Mouse (Mus musculus): ENCODE results near the gene Qtrt2. TPM values are rescaled to one million over a fixed set of nuclear protein-coding genes. Genes with fewer than 3 reads are reported as not detected.

Qtrt2 gene
- polyA plus RNA-seq, 1 experiment from 2014 or later = 9.3 TPM

- no peak for DNase-seq (ENCODE audit: low spot score)
Observed at GRCm38 (mm10) chr16:43890005-43890336, 36.6 kb downstream of the Qtrt2 start.

GRCm38 (mm10) chr16:43889208-43890004 lies 37.2 kb downstream of the Qtrt2 start, which contains the start of gene Ccdc191:
Gene Ccdc191, plus strand, starts transcription at chr16:43889800.
- peaks cover 6% of the 10 kb centered on the region; the same call in 1 of the 2 replicates for H3K4me1 ChIP-seq (ENCODE audit: insufficient read depth, low read depth, low read length)
- H3K4me2 ChIP-seq (replicated peaks; ENCODE audit: low read depth, low read length) = peak within 1 kb of the TSS; percentile 63
- peak within 1 kb of the TSS; percentile 55 for H3K27ac ChIP-seq (ENCODE audit: low read length)
- ATAC-seq (peak; percentile 100), DNase-seq (ENCODE audit: low spot score) (peak; percentile 100)
- no peaks in the 10 kb centered on the region for H3K27me3 ChIP-seq (replicated peaks; ENCODE audit: insufficient read depth, low read length)
- WGBS = under 1% methylated on average over 33 of the region's 33 CpGs
- no peaks in the 10 kb centered on the region for H3K9me3 ChIP-seq (ENCODE audit: low read length)
- H3K9ac ChIP-seq (replicated peaks; ENCODE audit: low read depth) = peak within 1 kb of the TSS; percentile 69
- H3K36me3 ChIP-seq (ENCODE audit: insufficient read depth, low read length) = no peaks in the 10 kb centered on the region
- H3K4me3 ChIP-seq (ENCODE audit: low read depth, low read length) = peak within 1 kb of the TSS; percentile 58
- no peak for TF ChIP-seq CTCF (IDR thresholded peaks at IDR 0.05)
- TF ChIP-seq EP300 (IDR thresholded peaks at IDR 0.05) = peak; percentile 51

More at GRCm38 (mm10) chr16:43890005-43890336, 36.6 kb downstream of the Qtrt2 start:
- peak overlapping the region; percentile 47 for H3K27ac ChIP-seq (ENCODE audit: low read length)
- H3K4me3 ChIP-seq (ENCODE audit: low read depth, low read length) = peak overlapping the region; percentile 58
- peak; percentile 95 for ATAC-seq
- no peaks in the 10 kb centered on the region for H3K36me3 ChIP-seq (ENCODE audit: insufficient read depth, low read length)
- H3K4me1 ChIP-seq (ENCODE audit: insufficient read depth, low read depth, low read length) = peaks cover 6% of the 10 kb centered on the region; the same call in 1 of the 2 replicates
- peak overlapping the region; percentile 69 for H3K9ac ChIP-seq (replicated peaks; ENCODE audit: low read depth)
- 2% methylated on average over 9 of the region's 9 CpGs for WGBS
- H3K4me2 ChIP-seq (replicated peaks; ENCODE audit: low read depth, low read length) = peak overlapping the region; percentile 63
- no peaks in the 10 kb centered on the region for H3K9me3 ChIP-seq (ENCODE audit: low read length)
- TF ChIP-seq EP300 (IDR thresholded peaks at IDR 0.05) = no peak
- TF ChIP-seq CTCF (IDR thresholded peaks at IDR 0.05) = peak; percentile 66
- H3K27me3 ChIP-seq (replicated peaks; ENCODE audit: insufficient read depth, low read length) = no peaks in the 10 kb centered on the region

- Histone ChIP-seq H3K4me1 (ENCODE audit: insufficient read depth, low read depth, low read length) (no peaks in the 10 kb centered on the region), H3K36me3 (ENCODE audit: insufficient read depth, low read length) (no peaks in the 10 kb centered on the region), H3K9me3 (ENCODE audit: low read length) (no peaks in the 10 kb centered on the region), H3K4me2 (replicated peaks; ENCODE audit: low read depth, low read length) (no peak overlapping the region), H3K4me3 (ENCODE audit: low read depth, low read length) (no peak overlapping the region), H3K27ac (ENCODE audit: low read length) (no peak overlapping the region), H3K27me3 (replicated peaks; ENCODE audit: insufficient read depth, low read length) (no peaks in the 10 kb centered on the region), H3K9ac (replicated peaks; ENCODE audit: low read depth) (no peak overlapping the region)
- TF ChIP-seq CTCF (IDR thresholded peaks at IDR 0.05) (no peak), EP300 (IDR thresholded peaks at IDR 0.05) (no peak)
- WGBS = 95% methylated on average over 2 of the region's 2 CpGs
- DNase-seq (ENCODE audit: low spot score) (no peak), ATAC-seq (no peak)
Observed at GRCm38 (mm10) chr16:43882329-43882728, 44.3 kb downstream of the Qtrt2 start.

GRCm38 (mm10) chr16:43881636-43882035 lies 45.0 kb downstream of the Qtrt2 start:
- H3K27me3 ChIP-seq (replicated peaks; ENCODE audit: insufficient read depth, low read length) = no peaks in the 10 kb centered on the region
- 60% methylated on average over 3 of the region's 3 CpGs for WGBS
- H3K4me2 ChIP-seq (replicated peaks; ENCODE audit: low read depth, low read length) = no peak overlapping the region
- H3K36me3 ChIP-seq (ENCODE audit: insufficient read depth, low read length) = peaks cover under 1% of the 10 kb centered on the region; the same call in 1 of the 2 replicates
- ATAC-seq (no peak), DNase-seq (ENCODE audit: low spot score) (no peak)
- H3K9ac ChIP-seq (replicated peaks; ENCODE audit: low read depth) = no peak overlapping the region
- no peaks in the 10 kb centered on the region for H3K4me1 ChIP-seq (ENCODE audit: insufficient read depth, low read depth, low read length)
- no peak overlapping the region for H3K27ac ChIP-seq (ENCODE audit: low read length)
- TF ChIP-seq CTCF (IDR thresholded peaks at IDR 0.05) = peak; percentile 32; the same call in 1 of the 2 replicates
- TF ChIP-seq EP300 (IDR thresholded peaks at IDR 0.05) = no peak
- H3K4me3 ChIP-seq (ENCODE audit: low read depth, low read length) = no peak overlapping the region
- no peaks in the 10 kb centered on the region for H3K9me3 ChIP-seq (ENCODE audit: low read length)

- Histone ChIP-seq H3K9me3 (ENCODE audit: low read length) (no peaks in the 10 kb centered on the region), H3K27me3 (replicated peaks; ENCODE audit: insufficient read depth, low read length) (no peaks in the 10 kb centered on the region), H3K27ac (ENCODE audit: low read length) (no peak overlapping the region), H3K4me2 (replicated peaks; ENCODE audit: low read depth, low read length) (no peak overlapping the region), H3K4me1 (ENCODE audit: insufficient read depth, low read depth, low read length) (no peaks in the 10 kb centered on the region), H3K9ac (replicated peaks; ENCODE audit: low read depth) (no peak overlapping the region), H3K36me3 (ENCODE audit: insufficient read depth, low read length) (peaks cover 5% of the 10 kb centered on the region; the same call in 1 of the 2 replicates), H3K4me3 (ENCODE audit: low read depth, low read length) (no peak overlapping the region)
- DNase-seq (ENCODE audit: low spot score) (no peak), ATAC-seq (no peak)
- 82% methylated on average over 6 of the region's 6 CpGs for WGBS
- TF ChIP-seq CTCF (IDR thresholded peaks at IDR 0.05) = no peak
- no peak for TF ChIP-seq EP300 (IDR thresholded peaks at IDR 0.05)
Observed at GRCm38 (mm10) chr16:43879769-43880168, 46.8 kb downstream of the Qtrt2 start.

GRCm38 (mm10) chr16:43871419-43871818 lies 55.2 kb downstream of the Qtrt2 start:
- 73% methylated on average over 7 of the region's 7 CpGs for WGBS
- Histone ChIP-seq H3K27ac (ENCODE audit: low read length) (no peak overlapping the region), H3K9ac (replicated peaks; ENCODE audit: low read depth) (no peak overlapping the region), H3K4me3 (ENCODE audit: low read depth, low read length) (no peak overlapping the region), H3K4me1 (ENCODE audit: insufficient read depth, low read depth, low read length) (no peaks in the 10 kb centered on the region), H3K36me3 (ENCODE audit: insufficient read depth, low read length) (peaks cover 15% of the 10 kb centered on the region; the same call in 1 of the 2 replicates), H3K4me2 (replicated peaks; ENCODE audit: low read depth, low read length) (no peak overlapping the region), H3K9me3 (ENCODE audit: low read length) (no peaks in the 10 kb centered on the region), H3K27me3 (replicated peaks; ENCODE audit: insufficient read depth, low read length) (no peaks in the 10 kb centered on the region)
- TF ChIP-seq CTCF (IDR thresholded peaks at IDR 0.05) (no peak), EP300 (IDR thresholded peaks at IDR 0.05) (no peak)
- ATAC-seq (no peak), DNase-seq (ENCODE audit: low spot score) (no peak)
